Mouse (Mus musculus) gonadal fat pad, adult 2 months (tissue): ENCODE measurements around the gene Ppp4c. TPM values are rescaled to one million over a fixed set of nuclear protein-coding genes. Genes with fewer than 3 reads are reported as not detected.
"Not testable (repeated sequence)": the region's sequence is repeated elsewhere in the genome, so short reads cannot be mapped to it uniquely, and the experiment has no call there.

Experiments
- DNase-seq: peaks from one replicate; pipeline ENCODE4 v3.0.0-alpha.2; 2012; ENCODE audit warnings: low read depth
- polyA plus RNA-seq: library from polyadenylated mRNA; depleted of rRNA; stranded (reverse); fragments of >200 nt; gene quantifications from 2 replicates; pipeline ENCODE4 v1.2.3, GENCODE M21; 2012

The Ppp4c gene
- polyA plus RNA-seq, 1 experiment = 161 TPM

DNA sequence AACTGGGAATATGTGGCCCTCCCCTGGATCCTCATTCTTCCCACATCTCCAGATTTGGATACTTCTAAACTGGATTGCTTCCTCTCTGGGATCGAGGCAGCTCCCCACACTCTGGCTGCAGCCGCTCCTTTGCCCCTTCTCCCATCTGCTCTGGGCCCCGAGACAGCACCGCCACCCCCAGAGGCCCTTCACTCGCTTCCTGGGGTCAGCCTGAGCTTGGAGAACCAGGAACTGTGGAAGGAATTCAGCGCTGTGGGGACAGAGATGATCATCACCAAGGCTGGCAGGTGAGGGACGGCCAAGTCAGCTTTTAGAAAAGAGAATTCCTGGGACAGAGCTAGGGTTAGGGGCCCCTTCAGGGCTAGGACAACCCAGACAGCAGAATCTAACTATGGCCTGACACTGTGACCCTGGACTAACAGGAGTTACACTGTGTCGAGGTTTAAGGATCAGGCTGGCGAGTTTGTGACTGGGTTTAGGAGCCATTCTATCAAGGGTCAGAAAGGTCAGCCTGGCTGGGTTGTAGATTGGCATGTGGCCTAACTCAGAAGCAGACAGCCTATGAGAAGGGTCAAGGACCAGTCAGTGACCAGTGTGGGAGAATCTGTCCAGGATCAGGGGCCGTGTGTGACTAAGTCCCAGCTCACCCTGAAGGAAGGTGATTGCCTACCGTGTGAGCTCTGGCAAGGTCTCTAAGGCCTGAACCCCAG lies 10.5 kb downstream of the Ppp4c start:
- DNase-seq = no peak

DNA sequence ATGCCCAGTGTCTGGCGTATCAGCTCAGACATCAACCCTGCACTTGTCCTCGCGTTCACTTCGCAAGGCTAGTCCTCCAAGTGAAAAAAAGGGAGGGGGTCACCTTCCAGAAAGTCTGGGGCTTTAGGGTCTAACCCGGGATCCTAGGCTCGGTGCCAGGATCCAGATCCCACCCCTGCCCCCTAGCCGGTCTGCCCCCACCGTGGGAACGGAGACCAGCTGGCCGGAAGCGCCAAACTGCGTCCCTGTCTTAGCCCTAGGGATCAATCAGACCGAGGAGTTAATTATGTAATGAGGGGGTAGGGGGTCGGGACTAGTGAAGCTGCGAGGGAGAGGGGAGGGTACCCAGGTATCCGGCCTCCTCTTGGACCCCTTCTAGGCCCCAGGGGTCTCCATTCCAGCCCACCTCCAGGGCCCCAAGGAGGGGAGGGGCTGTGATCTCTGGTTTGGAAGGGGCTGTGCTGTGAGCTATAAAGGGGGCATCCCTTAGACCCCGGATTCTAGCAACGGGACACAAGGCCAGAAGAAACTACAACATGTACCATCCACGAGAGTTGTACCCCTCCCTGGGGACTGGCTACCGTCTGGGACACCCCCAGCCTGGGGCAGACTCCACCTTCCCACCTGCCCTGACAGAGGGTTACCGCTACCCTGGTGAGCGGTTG lies 11.2 kb downstream of the Ppp4c start, which contains the start of gene Tbx6:
Gene Tbx6 (plus strand): TSS at position 513 of the 665 bp plus-strand sequence.
- DNase-seq = no peak

DNA sequence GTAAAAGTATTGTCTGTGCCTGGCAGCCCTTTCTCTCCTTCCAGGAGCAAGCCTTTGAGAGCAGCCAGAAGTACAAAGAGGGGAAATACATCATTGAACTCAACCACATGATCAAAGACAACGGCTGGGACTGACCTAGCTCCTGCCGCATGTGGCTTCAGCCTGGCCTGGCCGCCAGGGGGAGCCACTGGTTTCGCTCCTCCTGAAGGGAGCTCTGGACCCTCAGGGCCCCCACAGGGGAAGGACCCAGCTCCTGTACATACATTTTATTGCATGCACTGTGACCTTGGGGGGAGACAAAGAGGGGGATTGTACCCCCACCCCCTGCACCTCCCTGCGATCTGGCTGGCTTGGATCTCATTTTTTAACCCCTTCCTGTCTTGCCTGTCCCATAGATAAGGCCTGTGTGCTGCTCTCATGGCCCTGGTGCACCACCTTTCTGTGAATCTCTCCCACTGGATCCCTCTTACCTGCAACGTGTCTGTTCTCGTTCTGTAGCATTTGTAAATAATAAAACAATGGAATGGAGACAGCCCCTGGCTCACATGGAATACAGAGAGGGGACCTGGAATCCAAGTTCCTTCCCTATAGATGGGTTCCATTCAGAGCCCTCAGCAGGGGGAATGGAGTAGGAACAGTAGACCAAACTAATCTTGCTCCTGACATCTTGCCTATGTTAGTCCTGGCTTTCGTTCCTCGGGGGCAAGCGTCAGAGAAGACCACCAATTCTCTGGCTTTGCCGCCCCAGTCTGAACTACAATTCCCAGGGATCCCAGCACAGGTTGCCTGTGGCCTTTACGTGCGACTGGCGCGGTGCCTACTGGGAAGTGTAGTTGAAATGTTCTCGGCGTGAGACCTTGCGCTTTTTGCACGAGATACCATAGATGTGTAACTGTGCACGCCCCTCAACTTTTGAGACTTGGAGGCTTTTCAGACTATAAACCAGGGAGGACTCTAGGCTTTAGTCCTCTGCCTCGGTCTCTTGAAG lies 12.0 kb downstream of the Ppp4c start:
- no peak for DNase-seq

DNA sequence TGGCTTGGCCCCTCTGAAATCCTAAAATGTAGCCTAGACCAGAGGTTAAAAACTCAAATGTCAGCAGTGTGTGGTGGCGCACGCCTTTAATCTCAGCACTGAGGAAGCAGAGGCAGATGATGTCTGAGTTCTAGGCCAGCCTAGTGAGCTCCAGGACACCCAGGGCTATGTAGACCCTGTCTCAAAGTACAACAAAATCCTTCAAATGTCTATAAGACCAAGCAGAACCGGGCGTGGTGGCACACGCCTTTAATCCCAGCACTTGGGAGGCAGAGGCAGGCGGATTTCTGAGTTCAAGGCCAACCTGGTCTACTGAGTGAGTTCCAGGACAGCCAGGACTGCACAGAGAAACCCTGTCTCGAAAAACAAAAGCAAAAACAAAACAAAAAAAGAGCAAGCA lies 13.2 kb downstream of the Ppp4c start:
- not testable (repeated sequence) for DNase-seq

DNA sequence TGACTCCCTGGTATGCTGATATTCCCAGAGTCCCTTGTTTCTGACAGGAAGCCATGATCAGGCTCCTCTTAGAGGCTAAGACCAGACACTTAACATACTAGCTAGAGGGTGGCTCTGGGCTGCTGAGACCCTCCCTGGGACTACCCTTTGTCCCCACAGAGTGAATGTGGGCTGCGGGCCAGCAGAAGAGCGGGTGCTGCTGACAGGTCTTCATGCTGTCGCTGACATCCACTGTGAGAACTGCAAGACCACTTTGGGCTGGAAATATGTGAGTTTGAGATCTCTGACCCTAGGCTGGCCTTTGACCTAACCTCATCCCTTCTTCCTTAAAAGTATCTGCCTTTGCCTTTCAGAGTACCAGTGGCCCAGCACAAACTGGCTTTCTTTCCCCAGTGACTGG lies 14.1 kb downstream of the Ppp4c start:
- no peak for DNase-seq

DNA sequence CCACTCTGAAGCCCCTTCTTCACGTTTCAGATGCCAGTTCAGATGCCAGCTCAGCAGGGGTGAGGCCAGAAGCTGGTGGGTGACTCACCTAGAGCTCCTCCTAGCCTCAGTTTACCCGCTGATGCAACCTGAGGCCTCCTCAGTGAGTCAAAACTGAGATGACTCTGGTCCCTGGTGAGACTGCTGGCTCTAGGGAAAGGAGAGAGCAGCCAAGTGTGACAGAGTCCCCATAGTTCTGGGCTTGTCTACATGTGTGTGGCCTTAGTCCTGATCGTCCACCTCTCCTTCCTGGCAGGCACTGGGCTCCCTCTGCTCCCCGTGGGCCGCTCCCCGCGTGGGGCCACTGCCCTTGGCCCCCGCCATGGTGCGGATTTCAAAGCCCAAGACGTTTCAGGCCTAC lies 14.8 kb downstream of the Ppp4c start:
- no peak for DNase-seq

DNA sequence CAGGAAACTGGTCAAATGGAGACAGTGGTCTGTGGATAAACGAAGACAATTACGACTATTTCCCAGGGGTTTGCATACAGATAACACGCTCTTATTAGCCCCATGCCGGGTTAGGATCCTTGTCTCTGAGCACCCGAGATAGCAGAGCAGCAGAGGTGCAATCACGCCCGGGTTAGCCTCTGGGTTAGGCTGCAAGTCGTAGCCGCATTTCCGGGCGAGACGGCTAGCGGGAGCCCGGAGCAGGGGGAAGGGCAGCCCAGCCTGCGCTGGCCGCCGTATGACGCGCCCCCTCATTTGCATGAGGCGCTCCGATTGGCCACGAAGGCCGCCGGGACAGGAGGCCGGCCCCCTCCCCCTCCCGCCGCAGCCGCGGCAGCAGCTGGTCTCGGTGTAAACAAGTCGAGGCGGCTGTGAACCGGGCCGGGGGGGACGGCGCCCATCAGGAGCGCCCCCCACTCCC lies 15.7 kb downstream of the Ppp4c start, which contains the start of gene Ypel3:
Gene Ypel3 (plus strand): TSS at position 358 of the 460 bp plus-strand sequence.
- no peak for DNase-seq

DNA sequence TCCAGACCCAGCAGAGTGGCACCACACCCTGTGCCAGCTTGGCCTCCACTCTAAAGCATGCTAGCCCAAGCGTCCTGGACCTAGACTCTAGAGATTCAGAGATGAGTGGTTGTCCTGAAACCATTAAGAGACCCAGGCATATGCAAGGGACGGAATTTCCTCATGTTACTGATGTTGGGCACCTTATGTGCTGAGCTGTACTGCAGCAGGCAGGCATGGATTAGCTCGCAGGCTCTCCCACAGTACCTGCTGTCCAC lies 16.4 kb downstream of the Ppp4c start:
- no peak for DNase-seq

DNA sequence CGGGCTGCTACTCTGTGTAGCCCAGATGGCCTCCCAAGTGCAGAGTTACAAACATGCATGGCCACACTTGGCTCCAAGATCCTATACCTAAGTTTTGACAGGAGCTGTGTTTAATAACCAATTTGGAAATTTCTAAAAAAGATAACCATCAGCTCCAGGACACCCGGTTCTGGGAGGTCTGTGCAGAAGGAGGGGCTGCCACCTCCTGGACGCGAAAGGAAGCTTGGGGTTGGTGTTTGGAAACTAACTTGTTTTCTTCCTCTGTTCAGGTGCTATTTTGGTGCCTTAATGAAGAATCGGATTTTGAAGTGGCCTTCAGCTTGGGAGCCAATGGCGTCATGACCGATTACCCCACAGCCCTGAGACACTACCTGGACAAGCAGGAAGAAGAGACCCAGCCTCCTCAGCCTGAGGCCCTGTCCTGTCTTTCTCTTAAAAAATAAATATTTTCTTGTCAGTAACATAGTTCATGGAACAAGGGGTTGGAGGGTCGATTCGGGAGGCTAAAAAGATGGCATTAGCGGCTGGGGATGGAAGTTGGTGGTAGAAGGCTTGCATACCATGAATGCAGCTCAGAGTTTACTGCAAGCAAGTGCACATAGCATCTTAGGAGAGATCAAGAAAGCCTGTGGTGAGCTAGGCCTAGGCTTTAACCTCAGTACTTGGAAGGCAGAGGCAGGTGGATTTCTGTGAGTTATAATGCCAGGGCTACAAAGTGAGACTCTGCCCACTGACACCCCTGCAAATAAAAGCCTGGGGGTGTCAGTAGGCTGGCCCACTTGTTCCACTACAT lies 16.9 kb downstream of the Ppp4c start:
- no peak for DNase-seq

DNA sequence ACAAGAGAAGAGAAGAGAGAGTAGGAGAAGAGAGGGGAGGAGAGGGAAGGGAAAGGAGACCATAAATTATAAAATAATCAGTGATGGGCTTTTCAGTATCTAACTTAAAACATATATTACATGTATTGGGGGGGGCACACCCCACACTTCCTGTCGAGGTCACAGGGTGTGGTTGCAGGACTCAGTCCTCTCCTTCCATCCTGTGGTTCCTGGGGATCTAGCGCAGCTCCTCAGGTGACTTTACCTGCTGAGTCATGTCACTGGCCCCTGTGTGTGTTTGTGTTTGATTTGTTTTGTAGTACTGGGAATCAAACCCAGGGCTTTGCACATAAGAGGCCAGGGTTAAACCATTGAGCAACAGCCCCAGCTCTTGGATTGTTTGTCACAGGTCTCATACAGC lies 17.8 kb downstream of the Ppp4c start:
- DNase-seq = no peak

DNA sequence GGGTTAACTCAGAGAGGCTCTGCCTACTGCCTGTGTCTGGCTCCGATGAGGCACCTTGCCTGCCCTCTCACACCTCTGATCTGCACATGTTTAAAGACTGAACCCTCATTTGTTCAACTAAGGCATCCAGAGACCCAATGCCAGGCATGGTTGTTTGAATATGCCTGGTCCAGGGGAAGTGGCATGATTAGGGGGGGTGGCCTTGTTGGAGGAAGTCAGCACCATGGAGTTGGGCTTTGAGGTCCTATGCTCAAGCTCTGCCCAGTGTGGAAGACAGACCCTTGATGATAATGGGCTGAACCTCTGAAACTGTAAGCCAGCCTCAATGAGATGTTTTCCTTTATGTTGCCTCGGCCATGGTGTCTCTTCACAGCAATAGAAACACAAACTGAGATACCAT lies 18.9 kb downstream of the Ppp4c start:
- no peak for DNase-seq

DNA sequence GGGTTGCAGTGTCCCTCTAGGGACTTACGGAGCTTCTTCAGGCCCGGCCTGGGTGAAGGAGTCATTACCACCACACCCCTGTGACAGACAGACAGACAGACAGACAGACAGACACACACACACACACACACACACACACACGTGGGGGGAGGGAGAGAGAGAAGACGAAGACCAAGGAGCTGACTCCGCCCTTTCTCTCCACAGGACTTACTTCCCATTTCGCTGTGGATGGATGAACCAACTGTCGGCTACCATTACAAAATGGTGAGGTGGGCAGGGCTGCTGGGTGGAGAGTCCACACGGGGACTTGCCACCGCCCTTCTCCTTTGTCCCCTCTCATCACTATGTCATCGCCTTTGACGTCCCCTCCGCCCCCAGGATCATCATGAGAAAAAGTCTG lies 21.5 kb downstream of the Ppp4c start:
- DNase-seq = no peak

DNA sequence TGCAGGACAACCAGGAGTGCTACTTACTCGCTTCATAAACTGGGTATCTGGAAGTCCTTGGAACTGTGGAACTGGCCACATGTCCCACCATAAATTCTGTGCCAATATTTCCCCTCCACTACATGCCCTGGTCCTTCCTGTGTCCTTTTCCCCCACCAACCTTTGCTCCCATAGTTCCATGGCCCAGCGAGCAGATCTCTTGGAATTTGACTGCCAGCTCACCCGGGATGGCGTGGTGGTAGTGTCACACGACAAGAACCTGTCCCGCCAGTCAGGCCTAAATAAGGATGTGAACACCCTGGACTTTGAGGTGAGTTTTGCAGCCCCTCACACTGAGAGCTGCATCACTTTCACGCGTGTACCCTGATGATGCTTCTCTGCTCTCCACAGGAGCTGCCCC lies 25.3 kb downstream of the Ppp4c start:
- no peak for DNase-seq

DNA sequence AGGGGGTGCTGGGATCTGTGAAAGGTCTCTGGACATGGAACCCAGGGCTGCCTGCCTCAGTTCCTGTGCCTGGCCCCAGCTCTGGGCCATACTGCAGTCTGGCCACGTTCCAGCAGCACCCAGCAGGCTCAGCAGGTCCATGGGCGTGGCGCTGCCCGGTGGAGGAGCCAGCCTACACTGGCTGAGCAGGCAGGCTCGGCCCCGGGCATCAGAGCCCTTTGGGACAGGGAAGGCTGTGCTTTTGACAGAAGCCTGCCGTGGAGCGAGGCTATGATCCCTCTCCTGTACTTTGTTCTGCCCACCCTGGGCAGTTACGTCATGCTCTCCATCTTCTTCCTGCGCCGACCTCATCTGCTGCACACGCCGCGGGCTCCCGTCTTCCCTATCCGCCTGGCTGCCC lies 26.1 kb downstream of the Ppp4c start, which contains the start of gene Gdpd3:
Gene Gdpd3 (plus strand): TSS at position 134 of the 400 bp plus-strand sequence.
- no peak for DNase-seq

DNA sequence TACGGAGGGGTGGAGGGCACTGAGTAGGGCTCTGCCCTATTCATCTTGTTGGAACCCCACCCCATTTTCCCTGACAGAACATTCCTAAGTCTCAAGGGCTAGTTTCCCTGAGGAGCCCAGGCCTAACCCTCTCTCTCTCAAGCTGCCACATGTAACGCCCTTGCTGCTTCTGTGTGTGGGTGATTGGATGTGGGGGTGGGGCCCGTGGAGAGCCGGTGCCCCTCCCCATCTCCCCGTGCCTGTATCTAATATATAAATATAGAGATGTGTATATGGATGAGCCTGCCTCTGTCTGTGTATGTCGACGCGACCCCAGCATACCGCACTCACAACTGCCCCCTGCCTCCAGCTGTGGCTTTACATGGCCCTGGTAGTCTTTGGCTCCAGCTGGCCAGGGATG lies 26.8 kb downstream of the Ppp4c start:
- DNase-seq = no peak

DNA sequence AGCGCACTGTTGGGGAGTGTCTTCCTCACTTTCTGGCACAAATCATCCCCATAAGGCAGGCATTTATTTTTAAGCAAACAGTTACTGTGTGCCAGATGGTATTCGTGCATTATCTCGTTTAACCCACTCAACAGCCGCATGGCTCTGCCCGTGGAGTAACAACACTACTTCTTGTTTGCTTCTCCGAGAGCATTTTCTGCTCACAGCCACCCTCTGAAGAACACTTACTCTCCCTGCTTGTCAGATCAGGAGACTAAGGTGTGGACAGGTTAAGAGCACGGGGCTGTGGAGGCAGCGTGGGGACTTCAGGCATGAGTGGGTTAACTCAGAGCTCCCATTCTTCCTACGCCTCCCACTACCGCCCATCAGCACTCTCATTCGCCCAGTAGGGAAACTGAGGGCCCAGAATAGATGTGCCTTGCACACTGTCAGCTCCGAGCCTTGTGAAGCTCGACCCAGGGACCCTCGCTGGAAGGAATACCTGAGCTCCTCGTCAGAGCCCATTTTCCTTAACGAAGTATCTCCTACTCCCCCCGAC lies 29.8 kb downstream of the Ppp4c start:
- no peak for DNase-seq

DNA sequence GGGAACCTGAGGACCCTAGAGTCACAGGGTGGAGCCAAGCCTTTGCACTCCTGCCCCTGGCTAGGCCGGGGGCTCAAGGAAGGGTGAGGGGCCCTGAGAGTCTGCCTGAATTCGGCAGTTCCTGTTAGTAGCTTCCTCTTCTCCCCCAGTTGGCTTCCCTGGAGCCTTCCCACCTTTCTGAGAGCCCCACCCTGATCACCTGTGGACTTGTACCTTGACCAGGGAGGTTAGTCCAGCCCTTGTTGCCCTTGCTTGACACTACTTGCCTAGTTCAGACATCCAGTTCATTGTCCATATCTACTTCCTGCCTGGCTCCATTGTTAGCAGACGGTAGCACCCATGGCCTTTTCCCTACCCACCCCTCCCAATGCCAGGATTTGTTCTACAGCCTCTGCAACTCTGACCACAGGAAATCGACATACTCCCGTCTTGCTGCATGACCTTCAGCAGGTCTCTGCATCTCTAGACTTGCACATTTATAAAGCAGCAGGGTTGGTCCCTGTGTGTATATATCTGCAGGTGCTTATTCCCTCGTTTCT lies 30.7 kb downstream of the Ppp4c start:
- DNase-seq = no peak

DNA sequence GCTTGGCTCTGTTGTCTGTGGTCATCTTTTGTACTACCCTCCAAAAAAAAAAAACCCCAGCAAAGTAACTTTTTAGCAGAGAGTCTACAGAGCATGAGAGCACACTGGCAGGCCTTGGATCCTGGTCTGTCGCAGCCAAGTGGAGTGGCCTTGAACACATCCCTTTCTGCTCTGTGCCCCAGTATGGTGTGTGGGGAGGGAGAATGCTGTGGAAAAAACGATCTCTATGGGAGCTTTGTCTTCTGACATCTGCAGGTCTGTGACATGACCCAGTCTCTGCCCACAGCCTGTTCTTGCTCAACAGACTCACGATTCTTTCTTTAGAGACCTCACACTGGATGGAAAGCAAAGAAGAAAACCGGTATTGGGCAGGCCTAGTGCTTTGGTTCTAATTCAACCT lies 31.3 kb downstream of the Ppp4c start:
- no peak for DNase-seq

DNA sequence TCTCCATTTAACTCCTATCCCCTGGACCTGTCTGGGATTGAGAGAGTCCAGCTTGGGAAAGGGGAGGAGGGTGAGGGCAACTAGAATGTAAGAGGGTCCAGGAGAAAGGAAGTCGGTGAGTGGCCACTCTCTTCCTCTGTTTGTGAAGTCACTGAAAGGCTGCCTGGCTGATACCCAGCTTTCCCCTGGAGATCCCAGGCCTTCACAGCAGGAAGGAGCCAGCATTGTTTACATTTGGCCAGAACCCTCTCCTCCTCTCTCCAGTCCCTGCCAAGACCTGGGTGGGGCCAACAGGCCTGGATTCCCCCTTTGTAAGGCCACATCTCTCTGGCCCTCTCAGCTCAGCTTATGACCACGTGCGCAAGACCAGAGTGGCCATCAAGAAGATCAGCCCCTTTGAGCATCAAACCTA lies 31.9 kb downstream of the Ppp4c start:
- DNase-seq = no peak

DNA sequence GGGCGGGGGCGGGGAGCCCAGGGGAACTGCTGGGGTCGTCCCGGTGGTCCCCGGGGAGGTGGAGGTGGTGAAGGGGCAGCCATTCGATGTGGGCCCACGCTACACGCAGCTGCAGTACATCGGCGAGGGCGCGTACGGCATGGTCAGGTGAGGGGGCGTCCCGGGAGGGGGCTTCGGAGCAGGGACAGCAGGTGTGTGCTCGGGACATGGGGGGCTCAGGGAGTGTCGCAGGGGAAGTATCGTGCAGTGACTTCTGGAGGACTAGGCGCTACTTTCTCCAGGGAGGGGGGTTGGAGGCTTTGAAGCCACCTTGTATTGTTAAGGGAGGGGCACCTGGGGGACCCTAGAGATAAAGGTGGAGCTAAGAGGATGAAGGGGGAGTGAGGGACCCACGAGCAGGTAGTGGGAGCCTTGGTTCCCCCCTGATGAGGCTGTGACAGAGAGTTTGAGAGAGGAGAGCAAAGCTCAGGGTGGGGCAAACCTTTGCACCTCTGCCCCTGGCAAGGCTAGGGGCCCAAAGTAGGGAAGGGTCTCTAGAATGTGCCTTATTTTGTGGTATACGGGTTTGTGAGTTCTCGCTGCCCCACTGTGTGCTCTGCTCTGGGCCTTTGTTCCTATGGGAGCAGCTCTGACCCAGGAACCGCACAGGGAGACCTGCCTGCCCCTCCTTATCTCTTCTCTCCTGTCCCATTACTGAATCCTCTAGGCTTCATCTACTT lies 32.5 kb downstream of the Ppp4c start:
- DNase-seq = no peak
